Mouse (Mus musculus) CH12.LX (cell line): ENCODE data around the gene Atp1a1.

Experiments
- CTCF ChIP-seq, 2 experiments: IDR thresholded peaks in 1 of 2; conservative IDR thresholded peaks in 1 of 2; 2 replicates each; pipeline ENCODE4 v1.5.1; 2011 to 2012; ENCODE audit warnings: low read depth in 2 of 2, low read length in 2 of 2, improper control_type of control experiment in 1 of 2, inconsistent platforms in 1 of 2, mild to moderate bottlenecking in 1 of 2, moderate library complexity in 1 of 2
- GABPA ChIP-seq: IDR thresholded peaks from 2 replicates; pipeline ENCODE4 v1.6.1; 2012; ENCODE audit warnings: low read depth, low read length, improper control_type of control experiment, inconsistent platforms; ENCODE audit not compliant: insufficient replicate concordance
- JUND ChIP-seq: conservative IDR thresholded peaks from 2 replicates; pipeline ENCODE4 v1.6.1; 2011; ENCODE audit warnings: low read depth, low read length, improper control_type of control experiment
- MXI1 ChIP-seq: IDR thresholded peaks from 2 replicates; pipeline ENCODE4 v1.6.1; 2011; ENCODE audit warnings: mild to moderate bottlenecking, low read depth, low read length, improper control_type of control experiment
- NRF1 ChIP-seq: IDR thresholded peaks from 2 replicates; pipeline ENCODE4 v1.6.1; 2014; ENCODE audit warnings: low read depth, mild to moderate bottlenecking, inconsistent platforms, low read length, improper control_type of control experiment, moderate library complexity
- POLR2A ChIP-seq: IDR thresholded peaks from 2 replicates; pipeline ENCODE4 v1.6.1; 2011; ENCODE audit warnings: low read depth, mild to moderate bottlenecking, improper control_type of control experiment, low read length
- RAD21 ChIP-seq: IDR thresholded peaks from 2 replicates; pipeline ENCODE4 v1.6.1; 2011; ENCODE audit warnings: low read depth, mild to moderate bottlenecking, low read length, improper control_type of control experiment, moderate library complexity
- SIN3A ChIP-seq: IDR thresholded peaks from 2 replicates; pipeline ENCODE4 v1.6.1; 2012; ENCODE audit warnings: low read length, improper control_type of control experiment, inconsistent platforms
- TCF12 ChIP-seq: IDR thresholded peaks from 2 replicates; pipeline ENCODE4 v1.6.1; 2014; ENCODE audit warnings: low read depth, mild to moderate bottlenecking, inconsistent platforms, low read length, improper control_type of control experiment
- UBTF ChIP-seq: IDR thresholded peaks from 2 replicates; pipeline ENCODE4 v1.6.1; 2012; ENCODE audit warnings: low read depth, mild to moderate bottlenecking, inconsistent platforms, low read length, improper control_type of control experiment, moderate library complexity
- USF1 ChIP-seq: IDR thresholded peaks from 2 replicates; pipeline ENCODE4 v1.6.1; 2014; ENCODE audit warnings: low read depth, mild to moderate bottlenecking, inconsistent platforms, low read length, improper control_type of control experiment
- USF2 ChIP-seq: conservative IDR thresholded peaks from 2 replicates; pipeline ENCODE4 v1.6.1; 2011; ENCODE audit warnings: low read depth, low read length, improper control_type of control experiment
- ZMIZ1 ChIP-seq: IDR thresholded peaks from 2 replicates; pipeline ENCODE4 v1.6.1; 2012; ENCODE audit warnings: low read depth, mild to moderate bottlenecking, inconsistent platforms, low read length, improper control_type of control experiment

DNA sequence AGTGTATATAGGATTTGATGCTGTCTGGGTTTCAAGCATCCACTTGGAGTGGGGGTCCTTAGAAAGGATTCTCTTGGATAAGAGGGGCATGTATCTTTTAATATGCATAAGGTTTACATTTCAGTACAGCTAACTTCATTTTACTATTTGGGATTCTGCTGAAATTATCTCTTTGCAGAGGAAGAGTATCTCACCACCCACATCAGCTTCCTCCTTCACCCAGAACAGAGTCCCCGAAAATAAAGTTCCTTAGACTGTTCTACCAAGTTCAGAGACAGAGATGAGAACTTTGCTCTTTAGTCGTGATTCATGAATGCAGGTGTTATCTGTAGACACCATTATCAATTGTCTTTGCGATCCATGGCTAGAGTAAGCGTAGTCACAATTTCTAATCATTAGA is 14.5 kb upstream of the Atp1a1 start:
- no peak for TF ChIP-seq ZMIZ1
- TF ChIP-seq CTCF (conservative IDR thresholded peaks at IDR 0.05 in 1 of 2, IDR thresholded peaks at IDR 0.05 in 1 of 2; ENCODE audit: low read depth in 2 of 2, low read length in 2 of 2): no peak
- TF ChIP-seq USF2: no peak
- no peak for TF ChIP-seq POLR2A
- no peak for TF ChIP-seq MXI1
- no peak for TF ChIP-seq UBTF
- TF ChIP-seq RAD21: no peak
- no peak for TF ChIP-seq TCF12
- TF ChIP-seq USF1: no peak
- no peak for TF ChIP-seq GABPA
- no peak for TF ChIP-seq NRF1
- no peak for TF ChIP-seq JUND
- TF ChIP-seq SIN3A: no peak
